Mouse (Mus musculus) liver, adult 2 months (tissue): ENCODE results near the gene Fam219a. TPM values are rescaled to one million over a fixed set of nuclear protein-coding genes. Genes with fewer than 3 reads are reported as not detected.

Experiments
- DNase-seq: peaks from one replicate; pipeline ENCODE4 v3.0.0-alpha.2; 2011; ENCODE audit warnings: low read depth, low spot score; ENCODE audit errors: extremely low read depth
- H3K27ac ChIP-seq: fragments of 200-500 bp; replicated peaks from 2 replicates; pipeline ENCODE4 v1.5.1; 2012; ENCODE audit warnings: low read depth, mild to moderate bottlenecking, control low read depth, inconsistent platforms, low read length; ENCODE audit not compliant: insufficient read depth
- H3K27me3 ChIP-seq: fragments of 200-500 bp; 2 replicates; pipeline ENCODE4 v1.6.1; 2012; ENCODE audit warnings: mild to moderate bottlenecking, moderate library complexity, low read length, inconsistent platforms; ENCODE audit not compliant: control insufficient read depth, insufficient read depth
- H3K36me3 ChIP-seq: fragments of 200-500 bp; 2 replicates; pipeline ENCODE4 v1.6.1; 2012; ENCODE audit warnings: low read length, inconsistent platforms; ENCODE audit not compliant: control insufficient read depth, insufficient read depth
- H3K4me1 ChIP-seq: fragments of 200-500 bp; 2 replicates; pipeline ENCODE4 v1.6.1; 2011; ENCODE audit warnings: low read length; ENCODE audit not compliant: control insufficient read depth, insufficient read depth
- H3K4me3 ChIP-seq: fragments of 200-500 bp; 2 replicates; pipeline ENCODE4 v1.5.1; 2011; ENCODE audit warnings: low read depth, mild to moderate bottlenecking, control low read depth, low read length, moderate library complexity; ENCODE audit not compliant: insufficient read depth
- H3K79me2 ChIP-seq: fragments of 200-500 bp; 2 replicates; pipeline ENCODE4 v1.6.1; 2012; ENCODE audit warnings: inconsistent platforms, mild to moderate bottlenecking, low read length, moderate library complexity; ENCODE audit not compliant: control insufficient read depth, insufficient read depth
- H3K9ac ChIP-seq: fragments of 200-500 bp; 2 replicates; pipeline ENCODE4 v1.6.1; 2012; ENCODE audit warnings: low read depth, mild to moderate bottlenecking, control low read depth, inconsistent platforms, low read length
- CTCF ChIP-seq: fragments of 200-500 bp; IDR thresholded peaks from 2 replicates; pipeline ENCODE4 v1.5.1; 2011; ENCODE audit warnings: low read depth, low read length, control low read depth
- POLR2A ChIP-seq: fragments of 200-500 bp; IDR thresholded peaks from 2 replicates; pipeline ENCODE4 v1.6.1; 2011; ENCODE audit warnings: low read length, control low read depth; ENCODE audit not compliant: insufficient read depth; ENCODE audit errors: extremely low read depth
- WGBS: fragments of 180-500 bp; shearing (Covaris S2); methylation state at CpG from one replicate; pipeline ENCODE4 v1.1.7; 2018; 5-methylcytosine and 5-hydroxymethylcytosine counted together
- polyA plus RNA-seq: library from polyadenylated mRNA; depleted of rRNA; stranded (reverse); fragments of >200 nt; gene quantifications from 2 replicates; pipeline ENCODE4 v1.2.3, GENCODE M21; 2012
- total RNA-seq: library from RNA; depleted of rRNA; stranded (reverse); fragments of >200 nt; gene quantifications from 2 replicates; pipeline ENCODE4 v1.2.3, GENCODE M21; 2014

Fam219a gene
- total and polyA plus RNA-seq, 2 experiments = 1.5 to 6.5 TPM

DNA sequence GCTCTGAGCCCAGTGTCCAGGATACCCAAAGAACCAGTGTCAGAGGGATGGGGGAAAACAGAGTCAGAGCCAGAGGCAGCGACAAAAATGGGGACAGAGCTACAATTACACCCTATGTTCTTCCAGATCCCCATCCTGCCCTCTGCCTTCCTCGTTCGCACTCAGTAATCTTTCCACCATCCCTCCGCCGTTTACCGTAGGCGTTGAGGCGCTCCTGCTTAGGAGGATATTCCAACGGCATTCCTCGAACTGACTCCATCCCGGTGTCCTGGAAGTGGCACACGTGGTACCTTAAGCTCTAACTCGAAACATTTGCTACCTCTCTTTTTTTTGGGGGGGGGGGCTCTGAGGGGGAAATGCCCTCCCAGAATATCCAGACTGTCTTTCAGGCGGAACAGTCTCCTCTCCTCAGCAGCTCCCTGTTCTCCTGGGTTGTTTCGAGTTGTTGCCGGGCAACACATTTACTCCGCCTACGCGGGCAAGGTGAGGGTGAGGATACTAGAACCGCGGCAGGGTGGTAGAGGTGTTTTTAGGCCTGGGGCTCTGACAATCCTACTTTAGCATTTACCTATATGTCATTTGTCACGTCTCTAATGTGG lies 61.9 kb downstream of the Fam219a start:
- H3K4me3 ChIP-seq = peak overlapping the region; percentile 51; the same call in 1 of the 2 replicates
- peak overlapping the region; percentile 8; the same call in 1 of the 2 replicates for H3K9ac ChIP-seq
- H3K36me3 ChIP-seq = no peaks in the 10 kb centered on the region
- no peaks in the 10 kb centered on the region for H3K27me3 ChIP-seq
- no peaks in the 10 kb centered on the region; the same call in 1 of the 2 replicates for H3K79me2 ChIP-seq
- no peak for DNase-seq
- H3K4me1 ChIP-seq = peaks cover 6% of the 10 kb centered on the region; the same call in 1 of the 2 replicates
- WGBS = 29% methylated on average over 22 of the region's 22 CpGs
- TF ChIP-seq POLR2A (no peak), CTCF (no peak)
- no peak overlapping the region for H3K27ac ChIP-seq

DNA sequence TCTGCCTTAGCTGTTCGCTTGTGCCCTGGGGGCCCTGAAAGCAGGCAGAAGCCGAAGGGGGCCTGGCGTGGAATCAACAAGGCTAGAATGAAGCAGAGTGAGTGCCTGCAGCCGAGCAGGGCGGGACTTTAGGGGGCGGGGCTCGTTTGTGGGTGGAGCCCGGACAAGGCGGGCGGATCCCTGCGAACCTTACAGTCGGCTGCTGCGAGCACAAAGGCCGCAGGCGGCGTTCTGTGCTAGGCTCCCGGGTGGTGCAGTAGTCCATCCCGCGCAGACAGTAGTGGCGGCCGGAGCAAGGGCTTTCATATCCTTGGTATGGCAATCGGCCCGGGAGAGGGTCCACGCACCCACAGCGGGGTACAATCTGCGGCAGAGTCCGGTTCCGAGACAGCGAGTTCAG lies 62.4 kb downstream of the Fam219a start:
- TF ChIP-seq POLR2A = 0 out of 2 replicates have a peak, but pooled peaks have one; percentile 32
- TF ChIP-seq CTCF = peak; percentile 38; the same call in 1 of the 2 replicates
- peak; percentile 64 for DNase-seq
- H3K27me3 ChIP-seq = no peaks in the 10 kb centered on the region
- H3K36me3 ChIP-seq = no peaks in the 10 kb centered on the region
- under 1% methylated on average over 29 of the region's 29 CpGs for WGBS
- H3K79me2 ChIP-seq = peaks cover 2% of the 10 kb centered on the region; the same call in 1 of the 2 replicates
- H3K4me3 ChIP-seq = peak overlapping the region; percentile 51
- peaks cover 6% of the 10 kb centered on the region; the same call in 1 of the 2 replicates for H3K4me1 ChIP-seq
- H3K27ac ChIP-seq = no peak overlapping the region
- H3K9ac ChIP-seq = peak overlapping the region; percentile 52

DNA sequence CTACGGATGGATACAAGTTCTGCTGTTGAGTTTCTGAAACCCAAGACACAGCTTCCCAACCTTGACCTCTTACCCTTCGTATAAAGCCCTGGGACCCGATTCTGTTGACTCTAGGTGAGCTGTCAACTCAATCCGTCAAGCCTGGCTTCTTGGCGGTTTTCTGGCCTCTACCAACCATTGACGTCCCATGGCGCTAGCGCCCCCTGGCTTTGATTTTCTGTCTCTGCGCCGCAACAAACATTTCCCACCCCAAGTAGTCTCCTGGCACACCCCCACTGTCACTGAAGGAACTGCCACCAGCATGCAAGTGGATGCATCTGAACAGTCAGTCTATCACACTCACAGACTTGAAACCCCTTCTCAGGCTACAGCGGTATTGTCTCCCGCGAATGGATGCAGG lies 63.2 kb downstream of the Fam219a start:
- TF ChIP-seq CTCF = peak; percentile 75
- no peak for TF ChIP-seq POLR2A
- H3K4me1 ChIP-seq = peaks cover 10% of the 10 kb centered on the region; the same call in 1 of the 2 replicates
- H3K4me3 ChIP-seq = no peak overlapping the region
- H3K36me3 ChIP-seq = no peaks in the 10 kb centered on the region
- H3K27ac ChIP-seq = no peak overlapping the region
- 15% methylated on average over 13 of the region's 13 CpGs for WGBS
- H3K79me2 ChIP-seq = peaks cover 2% of the 10 kb centered on the region; the same call in 1 of the 2 replicates
- no peaks in the 10 kb centered on the region for H3K27me3 ChIP-seq
- no peak for DNase-seq
- no peak overlapping the region for H3K9ac ChIP-seq

DNA sequence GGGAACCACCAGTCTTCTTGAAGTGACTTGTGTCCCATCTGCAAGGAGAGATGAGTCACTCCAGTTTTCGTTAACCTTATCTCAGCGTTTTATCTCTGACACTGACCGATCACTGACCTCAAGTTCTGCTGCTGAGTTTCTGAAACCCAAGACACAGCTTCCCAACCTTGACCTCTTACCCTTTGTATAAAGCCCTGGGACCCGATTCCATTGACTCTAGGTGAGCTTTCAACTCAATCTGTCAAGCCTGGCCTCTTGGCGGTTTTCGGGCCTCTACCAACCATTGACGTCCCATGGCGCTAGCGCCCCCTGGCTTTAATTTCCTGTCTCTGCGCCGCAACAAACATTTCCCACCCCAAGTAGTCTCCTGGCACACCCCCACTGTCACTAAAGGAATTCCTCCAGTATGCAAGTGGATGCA lies 64.2 kb downstream of the Fam219a start:
- H3K27me3 ChIP-seq = no peaks in the 10 kb centered on the region
- H3K4me1 ChIP-seq = peaks cover 18% of the 10 kb centered on the region
- no peak overlapping the region for H3K4me3 ChIP-seq
- H3K9ac ChIP-seq = no peak overlapping the region
- no peak overlapping the region for H3K27ac ChIP-seq
- TF ChIP-seq CTCF (peak; percentile 68), POLR2A (no peak)
- 59% methylated on average over 11 of the region's 11 CpGs for WGBS
- no peak for DNase-seq
- no peaks in the 10 kb centered on the region for H3K36me3 ChIP-seq
- H3K79me2 ChIP-seq = peaks cover 2% of the 10 kb centered on the region; the same call in 1 of the 2 replicates

DNA sequence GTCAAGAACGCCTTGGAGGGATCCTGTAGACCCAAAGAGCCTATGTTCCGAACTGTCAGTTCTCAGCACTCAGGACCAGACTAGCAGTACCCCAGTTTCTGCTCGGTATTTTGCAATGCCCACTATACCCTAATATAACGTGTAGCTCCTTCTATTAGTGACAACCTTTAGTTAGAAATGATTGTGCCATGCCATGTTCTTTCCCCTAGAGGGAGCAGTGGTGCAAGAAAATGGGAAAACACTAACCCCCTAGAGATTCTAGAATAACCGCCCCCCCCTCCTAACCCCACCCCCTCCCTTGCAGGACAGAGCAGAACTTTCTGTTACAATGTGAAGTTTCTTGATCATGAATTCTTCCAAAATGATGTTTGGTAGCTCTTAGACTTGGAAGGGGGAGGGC lies 65.0 kb downstream of the Fam219a start:
- H3K4me1 ChIP-seq = peaks cover 21% of the 10 kb centered on the region
- H3K27ac ChIP-seq = no peak overlapping the region
- H3K9ac ChIP-seq = no peak overlapping the region
- H3K27me3 ChIP-seq = no peaks in the 10 kb centered on the region
- DNase-seq = no peak
- H3K36me3 ChIP-seq = no peaks in the 10 kb centered on the region; the same call in 1 of the 2 replicates
- WGBS = 80% methylated on average over 5 of the region's 5 CpGs
- no peak overlapping the region for H3K4me3 ChIP-seq
- peaks cover 5% of the 10 kb centered on the region for H3K79me2 ChIP-seq
- TF ChIP-seq POLR2A (no peak), CTCF (no peak)

DNA sequence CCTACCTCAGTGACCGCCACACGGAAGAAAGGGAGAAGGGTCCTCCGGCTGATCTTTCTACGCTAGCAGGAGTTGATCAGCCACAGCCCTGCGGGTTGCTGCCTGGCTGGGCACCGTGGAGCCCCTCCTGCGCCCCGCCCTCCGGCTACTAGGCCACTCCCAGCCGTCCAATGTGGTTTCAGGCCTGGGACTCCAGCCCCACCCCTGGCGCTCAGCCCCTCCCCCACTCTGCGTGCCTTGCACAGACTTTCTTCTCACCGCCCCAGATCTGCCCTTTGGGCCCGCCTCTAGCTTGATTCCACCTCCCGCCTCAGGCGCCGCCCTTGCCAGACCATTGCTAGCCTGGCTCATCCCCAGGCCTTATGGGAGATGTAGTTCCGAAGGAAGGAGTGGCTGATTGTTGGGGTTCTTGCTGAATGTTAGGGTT lies 66.3 kb downstream of the Fam219a start, which contains the start of gene AI464131:
TSS of gene AI464131 (minus strand) at position 91 of the 427 bp plus-strand sequence.
- peak; percentile 80; the same call in 1 of the 2 replicates for TF ChIP-seq POLR2A
- no peak for TF ChIP-seq CTCF
- peaks cover 19% of the 10 kb centered on the region for H3K79me2 ChIP-seq
- peak within 1 kb of the TSS; percentile 61 for H3K9ac ChIP-seq
- H3K27ac ChIP-seq = peak within 1 kb of the TSS; percentile 76
- whole genome bisulfite sequencing = under 1% methylated on average over 18 of the region's 18 CpGs
- peak within 1 kb of the TSS; percentile 65 for H3K4me3 ChIP-seq
- peak; percentile 91 for DNase-seq
- peaks cover 9% of the 10 kb centered on the region; the same call in 1 of the 2 replicates for H3K36me3 ChIP-seq
- H3K4me1 ChIP-seq = peaks cover 21% of the 10 kb centered on the region
- no peaks in the 10 kb centered on the region for H3K27me3 ChIP-seq
